Mouse (Mus musculus): ENCODE data around the gene Cyp2e1. TPM values are rescaled to one million over a fixed set of nuclear protein-coding genes. Genes with fewer than 3 reads are reported as not detected.
A peak's percentile ranks its signal among the peaks of the same experiment; 100 is the strongest.

Gene Cyp2e1
- polyA plus RNA-seq, 1 experiment from 2014 or later, result 0.52 TPM

- TF ChIP-seq CTCF (IDR thresholded peaks at IDR 0.05; ENCODE audit: low read depth) (no peak), EP300 (optimal IDR thresholded peaks at IDR 0.05) (no peak)
- 53% methylated on average over 4 of the region's 4 CpGs for WGBS
- no peaks in the 10 kb centered on the region for H3K36me3 ChIP-seq (ENCODE audit: control insufficient read depth, insufficient read depth, low read length)
- H3K4me1 ChIP-seq (replicated peaks; ENCODE audit: control insufficient read depth, insufficient read depth), result no peaks in the 10 kb centered on the region
- no peak for ATAC-seq (ENCODE audit: low FRiP score, low TSS enrichment)
- no peak overlapping the region for H3K27ac ChIP-seq (replicated peaks)
- H3K9me3 ChIP-seq (ENCODE audit: control insufficient read depth, low read length), result no peaks in the 10 kb centered on the region
- no peaks in the 10 kb centered on the region for H3K27me3 ChIP-seq (ENCODE audit: control insufficient read depth, insufficient read depth, low read length)
- H3K4me3 ChIP-seq (ENCODE audit: low read depth, low read length), result no peak overlapping the region
- H3K4me2 ChIP-seq (replicated peaks; ENCODE audit: low read depth), result no peak overlapping the region
- no peak for DNase-seq (ENCODE audit: low spot score)
- H3K9ac ChIP-seq (ENCODE audit: low read length), result no peak overlapping the region
Observed at GRCm38 (mm10) chr7:140820173-140820572, 56.6 kb downstream of the Cyp2e1 start.

GRCm38 (mm10) chr7:140821305-140821652, 57.7 kb downstream of the Cyp2e1 start:
- Histone ChIP-seq H3K4me1 (replicated peaks; ENCODE audit: control insufficient read depth, insufficient read depth) (no peaks in the 10 kb centered on the region), H3K36me3 (ENCODE audit: control insufficient read depth, insufficient read depth, low read length) (no peaks in the 10 kb centered on the region), H3K27me3 (ENCODE audit: control insufficient read depth, insufficient read depth, low read length) (no peaks in the 10 kb centered on the region), H3K4me3 (ENCODE audit: low read depth, low read length) (peak overlapping the region; percentile 36; the same call in 1 of the 2 replicates), H3K27ac (replicated peaks) (no peak overlapping the region), H3K9ac (ENCODE audit: low read length) (no peak overlapping the region), H3K4me2 (replicated peaks; ENCODE audit: low read depth) (peak overlapping the region; percentile 63), H3K9me3 (ENCODE audit: control insufficient read depth, low read length) (no peaks in the 10 kb centered on the region)
- no peak for DNase-seq (ENCODE audit: low spot score)
- TF ChIP-seq CTCF (IDR thresholded peaks at IDR 0.05; ENCODE audit: low read depth) (no peak), EP300 (optimal IDR thresholded peaks at IDR 0.05) (no peak)
- no peak for ATAC-seq (ENCODE audit: low FRiP score, low TSS enrichment)
- 51% methylated on average over 5 of the region's 5 CpGs for whole genome bisulfite sequencing

GRCm38 (mm10) chr7:140821653-140822329, 58.3 kb downstream of the Cyp2e1 start, which contains the start of gene Zfp941:
Gene Zfp941 (minus strand): TSS chr7:140822178.
- TF ChIP-seq EP300 (optimal IDR thresholded peaks at IDR 0.05), result no peak
- no peak for TF ChIP-seq CTCF (IDR thresholded peaks at IDR 0.05; ENCODE audit: low read depth)
- 2% methylated on average over 21 of the region's 21 CpGs for WGBS
- peak within 1 kb of the TSS; percentile 63 for H3K4me2 ChIP-seq (replicated peaks; ENCODE audit: low read depth)
- peak within 1 kb of the TSS; percentile 36 for H3K4me3 ChIP-seq (ENCODE audit: low read depth, low read length)
- no peaks in the 10 kb centered on the region for H3K27me3 ChIP-seq (ENCODE audit: control insufficient read depth, insufficient read depth, low read length)
- H3K36me3 ChIP-seq (ENCODE audit: control insufficient read depth, insufficient read depth, low read length), result no peaks in the 10 kb centered on the region
- no peak within 1 kb of the TSS for H3K27ac ChIP-seq (replicated peaks)
- ATAC-seq (ENCODE audit: low FRiP score, low TSS enrichment) (peak; percentile 67), DNase-seq (ENCODE audit: low spot score) (peak; percentile 46)
- H3K4me1 ChIP-seq (replicated peaks; ENCODE audit: control insufficient read depth, insufficient read depth), result no peaks in the 10 kb centered on the region
- H3K9ac ChIP-seq (ENCODE audit: low read length), result peak within 1 kb of the TSS; percentile 48; the same call in 1 of the 2 replicates
- H3K9me3 ChIP-seq (ENCODE audit: control insufficient read depth, low read length), result no peaks in the 10 kb centered on the region

GRCm38 (mm10) chr7:140822731-140823130, 59.2 kb downstream of the Cyp2e1 start:
- DNase-seq (ENCODE audit: low spot score) (no peak), ATAC-seq (ENCODE audit: low FRiP score, low TSS enrichment) (no peak)
- Histone ChIP-seq H3K4me1 (replicated peaks; ENCODE audit: control insufficient read depth, insufficient read depth) (no peaks in the 10 kb centered on the region), H3K27ac (replicated peaks) (no peak overlapping the region), H3K9me3 (ENCODE audit: control insufficient read depth, low read length) (no peaks in the 10 kb centered on the region), H3K27me3 (ENCODE audit: control insufficient read depth, insufficient read depth, low read length) (no peaks in the 10 kb centered on the region), H3K9ac (ENCODE audit: low read length) (no peak overlapping the region), H3K4me3 (ENCODE audit: low read depth, low read length) (no peak overlapping the region), H3K4me2 (replicated peaks; ENCODE audit: low read depth) (no peak overlapping the region), H3K36me3 (ENCODE audit: control insufficient read depth, insufficient read depth, low read length) (no peaks in the 10 kb centered on the region)
- TF ChIP-seq EP300 (optimal IDR thresholded peaks at IDR 0.05) (no peak), CTCF (IDR thresholded peaks at IDR 0.05; ENCODE audit: low read depth) (no peak)
- 88% methylated on average over 4 of the region's 4 CpGs for WGBS

Other genes with a start within 250 kb of the Cyp2e1 start
- not detected in 2 replicates for gene Olfr538, start 195.9 kb upstream of the Cyp2e1 start, polyA plus RNA-seq (2015; fragmentation: Nextera tagmentation; extraction: Ambion mirVana)
- gene Olfr46, start 162.5 kb upstream of the Cyp2e1 start, polyA plus RNA-seq (2015; fragmentation: Nextera tagmentation; extraction: Ambion mirVana), result 0.02 TPM in 1 of 2 replicates, not detected in the other
- not detected in 2 replicates for gene Olfr61, start 134.8 kb upstream of the Cyp2e1 start, polyA plus RNA-seq (2015; fragmentation: Nextera tagmentation; extraction: Ambion mirVana)
- not detected in 2 replicates for gene Olfr53, start 117.3 kb upstream of the Cyp2e1 start, polyA plus RNA-seq (2015; fragmentation: Nextera tagmentation; extraction: Ambion mirVana)
- gene Olfr539, start 103.8 kb upstream of the Cyp2e1 start, polyA plus RNA-seq (2015; fragmentation: Nextera tagmentation; extraction: Ambion mirVana), result 0.01 TPM in 1 of 2 replicates, not detected in the other
- gene Olfr45, start 81.8 kb upstream of the Cyp2e1 start, polyA plus RNA-seq (2015; fragmentation: Nextera tagmentation; extraction: Ambion mirVana), result not detected in 2 replicates
- not detected in 2 replicates for gene Olfr541, start 66.5 kb upstream of the Cyp2e1 start, polyA plus RNA-seq (2015; fragmentation: Nextera tagmentation; extraction: Ambion mirVana)
- gene Syce1, start 24.1 kb downstream of the Cyp2e1 start, polyA plus RNA-seq (2015; fragmentation: Nextera tagmentation; extraction: Ambion mirVana), result 0.11 and 0.16 TPM in 2 replicates
- 0.59 and 0.65 TPM in 2 replicates for gene Zfp941, start 58.4 kb downstream of the Cyp2e1 start, polyA plus RNA-seq (2015; fragmentation: Nextera tagmentation; extraction: Ambion mirVana)
- 21.9 and 22.7 TPM in 2 replicates for gene Urah, start 71.3 kb downstream of the Cyp2e1 start, polyA plus RNA-seq (2015; fragmentation: Nextera tagmentation; extraction: Ambion mirVana)
- not detected in 2 replicates for gene Scgb1c1, start 81.8 kb downstream of the Cyp2e1 start, polyA plus RNA-seq (2015; fragmentation: Nextera tagmentation; extraction: Ambion mirVana)
- not detected in 2 replicates for gene Odf3, start 84.1 kb downstream of the Cyp2e1 start, polyA plus RNA-seq (2015; fragmentation: Nextera tagmentation; extraction: Ambion mirVana)
- gene Gm45785, start 92.6 kb downstream of the Cyp2e1 start, polyA plus RNA-seq (2015; fragmentation: Nextera tagmentation; extraction: Ambion mirVana), result not detected in 2 replicates
- 49.0 and 49.1 TPM in 2 replicates for gene Ric8a, start 93.2 kb downstream of the Cyp2e1 start, polyA plus RNA-seq (2015; fragmentation: Nextera tagmentation; extraction: Ambion mirVana)
- 44.5 and 49.0 TPM in 2 replicates for gene Bet1l, start 93.8 kb downstream of the Cyp2e1 start, polyA plus RNA-seq (2015; fragmentation: Nextera tagmentation; extraction: Ambion mirVana)
- gene Psmd13, start 118.2 kb downstream of the Cyp2e1 start, polyA plus RNA-seq (2015; fragmentation: Nextera tagmentation; extraction: Ambion mirVana), result 160 and 166 TPM in 2 replicates
- 17.9 and 19.0 TPM in 2 replicates for gene Sirt3, start 118.6 kb downstream of the Cyp2e1 start, polyA plus RNA-seq (2015; fragmentation: Nextera tagmentation; extraction: Ambion mirVana)
- gene Cox8b, start 136.7 kb downstream of the Cyp2e1 start, polyA plus RNA-seq (2015; fragmentation: Nextera tagmentation; extraction: Ambion mirVana), result 1.3 and 2.6 TPM in 2 replicates
- 1.6 and 1.7 TPM in 2 replicates for gene Nlrp6, start 157.2 kb downstream of the Cyp2e1 start, polyA plus RNA-seq (2015; fragmentation: Nextera tagmentation; extraction: Ambion mirVana)
- 10.1 and 12.3 TPM in 2 replicates for gene Pgghg, start 177.7 kb downstream of the Cyp2e1 start, polyA plus RNA-seq (2015; fragmentation: Nextera tagmentation; extraction: Ambion mirVana)
- 0.58 and 0.82 TPM in 2 replicates for gene Ifitm5, start 186.6 kb downstream of the Cyp2e1 start, polyA plus RNA-seq (2015; fragmentation: Nextera tagmentation; extraction: Ambion mirVana)
- gene Gm45717, start 192.2 kb downstream of the Cyp2e1 start, polyA plus RNA-seq (2015; fragmentation: Nextera tagmentation; extraction: Ambion mirVana), result 0.32 and 0.71 TPM in 2 replicates
- gene Ifitm2, start 192.2 kb downstream of the Cyp2e1 start, polyA plus RNA-seq (2015; fragmentation: Nextera tagmentation; extraction: Ambion mirVana), result 932 and 1,048 TPM in 2 replicates
- gene Ifitm1, start 203.5 kb downstream of the Cyp2e1 start, polyA plus RNA-seq (2015; fragmentation: Nextera tagmentation; extraction: Ambion mirVana), result 162 and 173 TPM in 2 replicates
- 350 and 450 TPM in 2 replicates for gene Ifitm3, start 247.0 kb downstream of the Cyp2e1 start, polyA plus RNA-seq (2015; fragmentation: Nextera tagmentation; extraction: Ambion mirVana)

Data from stomach, postnatal 0 days (tissue).